Mouse (Mus musculus) monocyte, adult 5-6 weeks (primary cell): ENCODE results near the gene Dip2b. TPM values are rescaled to one million over a fixed set of nuclear protein-coding genes. Genes with fewer than 3 reads are reported as not detected.

ENCODE experiments used
- ATAC-seq: fragments of 153-309, 156-312 bp; replicated peaks from 2 replicates; pipeline ENCODE4 v1.8.0; 2017; ENCODE audit warnings: mild to moderate bottlenecking; ENCODE audit not compliant: low TSS enrichment, insufficient number of reproducible peaks, severe bottlenecking, poor library complexity, low FRiP score
- total RNA-seq: library from RNA; stranded (forward); fragments of 200-1000, 200-491, 200-594 nt; gene quantifications from 3 replicates; pipeline ENCODE4 v1.2.3, GENCODE M21; 2017

Dip2b gene
- 11.9 to 22.4 TPM (median 12.8 TPM) in 3 replicates for total RNA-seq

DNA sequence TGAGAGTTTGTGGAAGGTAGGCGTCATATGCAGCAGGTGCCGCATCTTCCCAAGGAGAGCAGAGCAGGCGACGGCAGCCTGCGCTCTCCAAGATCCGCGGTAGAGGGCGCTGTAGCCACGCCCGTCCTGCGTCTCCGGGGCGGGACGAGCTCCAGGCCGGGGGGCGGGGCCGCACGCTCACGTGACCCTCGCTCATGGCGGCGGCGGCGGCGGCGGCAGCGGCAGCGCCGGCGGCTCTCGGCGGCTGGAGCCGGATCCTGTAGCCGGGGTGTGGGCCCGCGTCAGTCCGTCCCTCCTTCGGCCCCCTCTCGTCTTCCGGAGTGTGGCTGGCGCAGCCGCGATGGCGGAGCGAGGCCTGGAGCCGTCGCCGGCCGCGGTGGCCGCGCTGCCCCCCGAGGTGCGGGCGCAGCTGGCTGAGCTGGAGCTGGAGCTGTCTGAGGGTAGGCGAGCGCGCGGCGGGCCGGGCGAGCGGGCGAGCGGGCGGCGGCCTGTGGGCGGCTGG, at the start of gene Dip2b:
TSS of gene Dip2b (plus strand) at position 195 of the 502 bp plus-strand sequence.
- peak; percentile 76 for ATAC-seq

DNA sequence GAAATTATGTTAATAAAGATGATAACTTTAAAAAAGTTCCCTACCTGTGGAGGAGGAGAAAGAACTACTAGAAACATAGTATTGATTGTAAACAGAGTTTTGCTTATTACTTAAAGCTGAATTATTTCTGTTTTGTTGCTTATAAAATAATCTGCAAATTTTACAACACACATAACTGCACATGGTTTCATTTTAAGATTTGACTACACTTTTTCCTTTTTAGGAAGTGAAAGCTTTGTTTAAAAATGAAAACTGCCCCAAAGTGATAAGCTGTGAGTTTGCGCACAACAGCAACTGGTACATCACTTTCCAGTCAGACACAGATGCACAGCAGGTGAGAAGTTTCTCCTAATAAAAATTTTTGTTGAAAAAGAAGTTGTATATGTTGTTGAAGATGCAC, 45.4 kb upstream of the Dip2b start:
- ATAC-seq = no peak

DNA sequence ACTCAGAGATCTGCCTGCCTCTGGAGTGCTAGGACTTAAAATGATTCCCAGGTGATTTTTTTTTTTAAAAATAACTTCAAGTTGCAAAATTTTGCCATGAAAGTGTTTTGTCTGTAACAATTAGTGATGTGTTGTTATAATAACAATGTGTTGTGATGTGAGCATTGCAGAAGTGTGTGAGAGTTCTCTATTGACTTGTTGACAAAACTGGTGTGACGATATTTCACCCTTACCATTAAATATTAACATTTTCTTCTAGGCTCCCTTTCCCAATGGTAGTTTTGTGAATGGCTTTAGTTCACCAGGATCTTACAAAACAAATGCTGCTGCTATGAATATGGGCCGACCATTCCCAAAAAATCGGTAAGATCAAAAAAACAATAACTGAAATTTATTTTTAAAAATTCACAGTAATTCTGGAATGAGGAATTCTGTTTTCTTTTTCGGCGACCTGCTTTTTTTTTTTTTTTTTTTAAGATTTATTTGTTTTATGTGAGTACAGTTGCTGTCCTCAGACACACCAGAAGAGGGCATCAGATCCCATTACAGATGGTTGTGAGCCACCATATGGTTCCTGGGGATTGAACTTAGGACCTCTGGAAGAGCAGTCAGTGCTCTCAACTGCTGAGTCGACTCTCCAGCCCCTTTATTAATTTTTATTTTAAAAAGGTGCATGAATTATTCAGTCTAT, 41.2 kb upstream of the Dip2b start:
- no peak for ATAC-seq

DNA sequence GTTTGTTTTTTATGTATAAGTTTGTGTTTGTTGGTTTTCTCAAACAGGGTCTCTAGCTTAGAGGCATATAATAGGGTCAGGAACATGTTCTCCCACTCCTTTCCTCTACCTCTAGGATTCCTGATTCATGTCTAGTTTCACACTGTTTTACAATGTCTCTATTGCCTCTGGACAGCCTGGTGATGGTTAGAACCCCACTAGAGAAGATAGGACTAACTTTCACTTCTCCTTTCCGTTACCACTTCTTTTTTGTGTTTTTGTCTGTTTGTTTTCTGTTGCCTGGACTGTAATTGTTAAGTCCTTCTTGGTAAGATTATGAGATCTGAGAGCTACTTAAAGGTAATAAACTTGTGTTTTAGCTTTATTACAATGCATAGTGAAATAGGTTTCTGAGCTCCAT, 39.1 kb upstream of the Dip2b start:
- 0 out of 2 replicates have a peak, but pooled peaks have one; percentile 22 for ATAC-seq

DNA sequence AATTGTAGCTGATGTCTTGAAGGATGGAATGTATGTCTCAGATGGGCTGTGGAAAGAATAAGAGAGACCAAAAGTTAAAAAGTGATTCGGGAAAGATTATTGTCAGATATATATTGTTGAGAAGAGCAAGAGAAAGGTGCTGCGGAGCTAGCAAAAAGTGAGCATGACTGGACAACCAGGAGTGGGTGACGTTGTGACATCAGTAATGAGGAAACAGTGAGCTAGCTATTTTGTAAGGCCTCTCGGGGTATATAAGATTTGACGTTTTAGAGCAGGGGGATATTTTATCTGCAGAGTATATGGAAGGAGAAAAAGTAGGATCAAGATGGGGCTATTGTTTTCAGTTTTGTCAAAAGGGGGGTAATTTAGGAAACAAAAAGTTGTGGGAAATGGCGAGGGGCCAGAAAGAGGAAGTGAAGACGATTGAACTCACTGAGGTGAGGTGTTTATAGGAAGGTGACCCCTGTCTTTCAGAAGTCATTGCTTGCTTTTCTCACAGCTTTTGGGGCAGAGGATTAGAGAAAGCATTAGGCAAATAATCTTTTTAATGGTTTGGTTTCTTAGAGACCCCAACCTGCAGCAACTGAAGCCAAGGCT, 33.7 kb upstream of the Dip2b start:
- ATAC-seq = no peak

DNA sequence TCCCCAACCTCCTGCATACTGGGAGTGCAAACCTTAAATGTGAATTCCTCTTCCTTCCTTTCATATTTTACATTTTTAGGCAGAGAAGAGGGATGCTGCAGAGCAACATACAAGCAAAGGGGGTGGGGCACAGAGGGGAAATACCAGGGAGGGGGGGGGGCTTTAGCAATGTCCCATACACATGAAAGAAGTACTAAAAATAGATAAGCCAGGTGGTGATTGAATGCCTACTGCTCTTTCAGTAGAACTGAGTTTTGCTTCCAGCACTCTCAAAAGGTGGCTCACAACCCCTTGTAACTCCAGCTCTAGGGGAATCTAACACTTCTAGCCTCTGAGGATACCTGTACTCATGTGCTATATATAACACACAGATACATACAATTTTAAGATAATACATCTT, 32.3 kb upstream of the Dip2b start:
- ATAC-seq = no peak

DNA sequence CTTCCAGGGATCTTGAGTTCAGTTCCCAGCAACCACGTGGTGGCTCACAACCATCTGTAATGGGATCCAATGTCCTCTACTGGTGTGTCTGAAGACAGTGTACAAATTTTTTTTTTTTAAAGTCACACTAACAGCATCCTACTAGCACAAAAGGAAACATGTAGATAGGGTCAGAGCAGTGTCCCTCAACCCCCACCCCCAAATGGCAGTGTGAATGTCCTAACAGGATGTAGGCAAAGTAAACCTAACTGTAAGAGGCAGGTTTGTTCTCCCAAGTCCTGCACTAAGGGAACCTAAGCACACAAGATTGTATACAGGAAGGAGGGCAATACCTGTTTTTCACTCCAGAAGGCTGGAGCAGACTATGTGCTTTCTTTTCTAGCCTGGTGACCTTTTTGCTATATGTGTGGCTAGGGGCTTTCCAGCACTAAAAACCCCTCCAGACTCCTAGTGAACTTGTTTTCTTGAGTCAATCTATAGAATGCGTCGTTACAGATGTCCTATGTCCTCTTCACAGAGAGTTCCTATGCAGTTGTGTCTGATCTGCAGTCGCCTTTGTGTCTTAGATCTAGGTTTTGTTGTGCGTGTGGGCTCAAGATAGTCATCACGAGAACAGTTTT, 20.1 kb upstream of the Dip2b start:
- ATAC-seq = no peak

DNA sequence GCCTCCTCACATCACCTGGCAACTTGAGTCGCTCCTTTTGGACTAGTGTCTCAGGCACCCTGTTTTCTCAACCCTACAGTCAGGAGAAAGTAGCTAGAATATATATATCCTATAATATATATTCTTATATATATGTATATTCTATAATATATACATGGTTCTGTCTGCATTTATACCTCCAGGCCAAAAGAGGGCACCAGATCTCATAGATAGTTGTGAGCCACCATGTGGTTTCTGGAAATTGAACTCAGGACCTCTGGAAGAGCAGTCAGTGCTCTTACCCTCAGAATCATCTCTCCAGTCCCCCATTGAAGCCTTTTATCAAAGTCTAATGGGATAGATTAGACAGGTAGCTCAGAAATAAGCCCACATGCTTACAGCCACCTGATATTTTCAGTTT, 17.3 kb upstream of the Dip2b start:
- no peak for ATAC-seq

DNA sequence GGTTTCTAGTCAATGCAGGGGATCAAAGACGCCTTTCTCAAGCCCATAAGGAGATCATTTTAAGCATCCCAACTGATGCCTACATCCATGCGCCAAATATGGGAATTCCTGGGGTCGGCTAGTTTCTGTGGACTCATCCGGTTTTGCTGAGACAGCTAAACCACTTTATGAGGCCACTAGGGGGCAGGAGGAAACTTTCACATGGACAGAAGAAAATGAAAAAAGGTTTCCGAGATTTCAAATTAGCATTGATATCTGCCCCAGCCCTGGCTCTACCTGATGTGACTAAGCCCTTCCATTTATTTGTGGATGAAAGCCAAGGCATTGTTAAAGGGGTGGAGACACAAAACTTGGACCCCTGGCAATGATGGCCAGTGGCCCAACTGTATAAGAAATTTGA, 15.5 kb upstream of the Dip2b start:
- ATAC-seq = no peak

DNA sequence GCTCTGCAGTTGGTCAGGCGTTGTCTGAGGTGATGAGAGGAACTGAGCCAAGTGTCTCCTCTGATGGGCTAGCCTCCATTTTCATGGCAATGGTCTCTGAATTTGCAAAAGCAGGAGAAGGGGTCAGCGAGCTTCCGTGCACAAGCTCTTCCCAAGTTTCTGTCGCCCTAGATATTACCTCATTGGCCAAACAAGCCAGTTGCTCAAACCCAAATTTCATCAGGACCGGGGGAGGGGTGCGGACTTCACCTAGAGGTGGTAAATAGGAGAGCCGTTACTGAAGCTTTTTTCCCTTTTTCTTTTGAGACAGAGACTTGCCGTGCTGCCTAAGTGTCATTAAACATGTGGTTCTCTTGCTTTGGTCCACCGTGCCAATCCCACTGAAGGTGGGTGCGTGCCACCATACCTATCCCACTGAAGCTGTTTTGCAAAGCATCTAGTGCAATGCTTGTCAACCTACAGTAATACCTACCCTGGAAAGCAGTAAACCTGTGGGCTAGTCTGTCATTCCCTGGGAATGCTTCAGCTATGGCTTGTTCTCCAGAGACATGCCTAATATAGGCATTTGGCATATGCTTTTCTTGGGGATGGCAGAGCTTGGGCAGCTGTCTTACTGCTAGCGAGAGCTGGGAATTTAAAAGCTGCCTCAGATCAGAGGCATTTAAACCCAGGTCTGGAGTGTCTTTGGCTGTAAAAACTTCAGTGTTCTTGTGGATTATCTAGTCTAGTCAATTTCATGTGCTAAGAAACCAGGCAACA, 13.2 kb upstream of the Dip2b start:
- no peak for ATAC-seq

DNA sequence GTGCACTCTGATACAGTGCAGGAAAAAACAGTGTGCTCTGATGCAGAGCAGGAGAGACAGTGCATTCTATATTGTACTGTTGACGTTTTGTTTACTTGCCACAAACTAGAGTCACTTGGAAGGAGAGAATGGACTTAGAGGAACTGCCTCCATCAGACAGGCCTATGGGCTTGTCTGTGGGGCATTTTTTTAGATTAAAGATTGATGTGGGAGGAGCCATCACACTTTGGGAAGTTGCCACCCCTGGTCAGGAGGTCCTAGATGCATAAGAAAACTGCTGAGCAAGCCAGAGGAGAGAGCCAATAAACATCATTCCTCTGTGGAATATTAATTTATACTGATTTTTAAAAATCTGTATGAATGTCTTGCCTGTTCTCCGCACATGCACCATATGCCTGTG, 10.3 kb upstream of the Dip2b start:
- no peak for ATAC-seq

DNA sequence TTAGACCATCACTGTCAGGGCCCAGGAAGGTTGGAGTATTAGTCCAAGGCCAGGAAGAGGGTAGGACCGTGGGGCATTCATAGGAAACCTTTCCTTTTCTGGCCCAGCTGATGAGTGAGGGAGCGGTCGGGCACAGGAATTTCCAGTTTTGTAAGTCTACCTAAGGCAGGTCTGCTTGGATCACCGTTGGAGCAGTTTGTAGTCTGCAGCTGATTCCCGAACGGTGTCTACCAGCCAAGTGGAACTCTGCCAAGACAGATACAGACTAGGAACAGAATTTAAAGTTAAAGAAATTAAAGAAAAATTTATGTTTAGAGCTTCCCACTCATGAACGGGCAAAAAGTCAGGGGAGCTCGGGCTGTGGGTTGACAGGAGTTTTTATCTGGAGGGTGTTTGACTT, 9.0 kb upstream of the Dip2b start:
- no peak for ATAC-seq

DNA sequence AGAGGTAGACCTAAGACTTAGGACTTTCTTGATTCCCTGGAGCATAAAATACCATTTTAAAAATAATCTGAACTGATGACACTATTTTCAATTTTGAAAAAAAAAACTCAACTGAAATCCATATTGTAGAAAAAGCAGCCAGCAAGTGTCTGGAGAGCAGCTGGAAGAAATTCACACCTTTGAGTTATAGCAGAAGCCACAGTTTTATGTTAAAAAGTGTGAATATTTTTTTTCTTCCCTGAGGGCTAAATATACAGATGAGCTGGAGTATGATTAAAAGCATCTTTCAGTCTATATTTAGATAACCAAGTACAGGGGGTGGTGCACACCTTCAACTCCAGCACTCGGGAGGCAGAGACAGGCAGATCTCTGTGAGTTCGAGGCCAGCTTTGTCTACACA, 8.6 kb upstream of the Dip2b start:
- ATAC-seq = no peak

DNA sequence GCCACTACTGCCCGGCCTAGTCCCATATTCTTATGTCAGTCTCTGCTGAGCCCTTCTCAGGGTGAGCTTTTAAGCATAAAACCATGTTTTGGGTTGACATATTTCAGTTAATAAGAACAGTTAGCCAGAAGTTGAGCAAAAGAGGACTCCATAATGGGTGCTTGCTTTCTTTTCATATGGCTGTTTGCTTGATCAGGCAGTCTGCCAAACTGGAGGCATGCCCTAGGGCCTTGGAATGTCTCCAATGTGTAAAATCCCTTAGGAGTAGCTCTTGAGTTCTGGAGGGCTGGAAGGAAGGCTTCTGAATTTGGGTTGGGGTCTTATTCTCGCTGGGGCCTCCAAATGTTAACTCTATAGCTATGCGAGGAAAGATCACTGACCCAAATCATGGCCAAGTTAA, 5.9 kb upstream of the Dip2b start:
- no peak for ATAC-seq

DNA sequence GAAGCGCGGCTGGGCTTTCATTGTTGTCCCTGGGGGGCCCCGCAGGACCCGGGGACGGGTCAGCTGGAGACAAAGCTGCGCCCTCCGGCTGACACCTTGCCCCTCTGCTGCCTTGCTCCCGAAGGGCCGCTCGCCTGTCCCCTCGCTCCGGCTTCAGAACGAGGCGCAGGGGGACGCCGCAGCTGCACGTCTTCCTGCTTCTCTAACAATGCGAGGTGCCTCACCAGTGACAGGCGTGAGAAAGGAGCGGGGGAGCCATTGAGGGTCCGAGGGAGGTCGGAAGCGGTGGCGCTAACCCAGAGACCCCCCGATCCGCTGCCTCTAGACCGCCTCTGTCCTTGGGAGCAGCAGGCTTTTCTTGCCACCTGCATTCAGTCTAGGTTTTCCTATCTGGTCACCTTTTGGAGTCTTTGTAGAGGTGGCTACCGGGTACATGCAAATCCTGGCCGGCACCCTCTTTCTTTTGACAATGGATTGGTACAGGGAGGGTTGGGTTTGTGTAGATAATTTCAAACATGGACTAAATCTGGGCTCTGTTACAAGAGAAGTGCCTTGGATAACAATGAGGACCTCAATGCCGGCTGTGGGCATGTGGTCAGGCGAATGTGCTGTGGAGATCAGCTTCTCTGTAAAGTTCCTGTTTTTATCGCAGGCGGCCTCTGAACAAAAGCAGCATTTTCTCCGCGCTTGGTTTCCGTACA, 687 bp downstream of the Dip2b start:
- 0 out of 2 replicates have a peak, but pooled peaks have one; percentile 24 for ATAC-seq

DNA sequence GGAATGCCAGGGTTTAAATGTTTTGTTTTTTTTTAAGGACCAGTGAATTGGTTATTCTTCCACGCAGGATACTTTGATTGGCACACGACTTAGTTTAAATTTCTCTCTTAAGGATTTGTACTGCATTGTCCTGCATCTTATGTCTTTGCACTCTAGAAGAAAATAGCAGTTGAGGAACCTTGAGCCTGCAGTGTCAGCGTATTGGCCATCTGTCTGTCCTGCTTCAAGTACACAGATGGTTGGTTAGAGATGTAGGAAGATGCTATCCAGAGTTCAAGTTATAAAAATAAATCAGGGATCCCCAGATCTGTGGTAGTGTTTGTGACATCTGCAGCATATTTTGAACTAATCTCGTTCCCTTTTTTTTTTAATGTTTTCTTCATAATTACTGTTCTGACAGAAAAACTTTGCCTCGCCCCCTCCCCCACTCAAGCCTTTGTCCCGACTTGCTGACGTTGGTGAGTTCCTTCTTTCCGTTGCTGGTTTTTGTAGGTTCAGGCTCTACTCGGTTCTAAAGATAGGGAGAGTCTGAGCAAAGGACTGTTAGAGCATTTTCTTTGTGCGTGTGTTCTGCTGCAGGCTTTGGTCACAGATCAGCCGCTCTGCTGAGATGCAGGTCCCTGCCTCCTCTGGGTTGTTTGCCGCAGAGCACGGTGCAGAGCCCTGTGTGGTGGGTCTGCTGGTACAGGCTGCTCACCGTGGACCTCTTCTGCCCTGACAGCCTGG, 2.2 kb downstream of the Dip2b start:
- no peak for ATAC-seq

DNA sequence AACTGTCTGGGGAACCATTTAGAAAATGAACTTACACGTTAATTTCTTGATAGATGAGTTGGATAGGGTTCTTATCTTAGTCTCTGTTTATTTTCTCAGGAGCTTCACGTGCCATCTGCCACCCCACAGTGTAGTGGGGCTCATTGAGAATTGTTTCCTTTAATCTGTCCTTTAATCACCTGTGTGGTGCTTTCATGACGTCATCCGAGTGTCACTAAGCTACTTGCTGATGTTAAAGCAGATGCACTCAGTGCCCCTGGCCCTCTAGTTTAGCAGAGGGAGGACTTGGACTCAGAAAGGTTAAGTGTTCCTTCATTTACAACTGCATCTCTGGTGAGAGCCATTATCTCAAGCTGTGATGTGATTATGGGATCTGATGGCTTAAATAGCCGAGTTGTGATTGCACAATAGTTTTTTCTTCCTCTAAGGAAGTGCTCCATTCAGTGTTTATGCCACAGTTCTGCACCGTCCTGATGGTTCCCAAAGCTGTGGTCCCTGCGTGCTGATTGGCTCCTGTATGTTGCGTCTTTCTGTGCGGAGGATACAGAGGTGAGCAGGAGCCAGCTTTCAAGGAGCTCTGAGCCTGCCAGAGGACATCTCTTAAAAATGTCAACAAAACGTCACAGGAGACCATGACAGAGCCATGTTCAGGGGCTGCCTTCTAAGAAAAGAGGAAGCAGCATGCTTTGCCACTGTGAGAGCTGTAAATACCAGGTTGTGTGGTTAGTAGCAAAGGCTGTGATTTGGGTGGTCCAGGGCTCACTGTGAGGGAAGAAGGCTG, 3.0 kb downstream of the Dip2b start:
- ATAC-seq = peak; percentile 41

DNA sequence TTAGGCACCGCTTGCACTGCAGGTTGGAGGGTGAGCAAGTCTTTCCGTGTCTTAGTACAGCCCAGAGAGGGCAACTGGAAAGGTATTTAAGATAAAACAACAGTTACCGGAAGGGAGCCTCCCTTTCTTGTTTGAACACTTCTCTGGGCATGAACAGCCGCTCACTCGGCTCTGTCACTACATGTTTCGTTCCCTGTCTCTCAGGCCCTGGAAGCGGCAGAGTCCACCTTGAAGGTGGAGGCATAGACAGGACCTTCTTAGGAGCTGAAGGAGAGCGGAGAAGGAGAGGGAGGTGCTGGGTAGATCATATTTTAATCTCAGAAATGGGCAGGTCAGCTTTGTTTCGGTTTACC, 3.6 kb downstream of the Dip2b start:
- no peak for ATAC-seq
